Comparison of ENCODE assay signal across 28 mouse cellular contexts in genomic region chr17:21463550-21463949, GRCm38 (mm10). TPM values are rescaled to one million over a fixed set of nuclear protein-coding genes. Genes with fewer than 3 reads are reported as not detected.
A peak's percentile ranks its signal among the peaks of the same experiment; 100 is the strongest.
DNase-seq lines count a peak whose midpoint lies in the region; ATAC-seq and TF ChIP-seq lines count a peak whose summit lies in the region.
"Had no signal": no experiment of that assay in that cellular context is flagged by ENCODE, and none has a peak within 500 bp of the region (broad histone marks: within the 10 kb centered on the region; RNA-seq: fewer than 3 reads in every experiment).

No protein-coding gene starts in this region.

- no peak for TF ChIP-seq CTCF in lung, adult 2 months (IDR thresholded peaks at IDR 0.05; ENCODE audit: insufficient read depth, low read length)

- ATAC-seq in CD4-positive, CD25-positive, alpha-beta regulatory T cell, adult 4 months = peak; percentile 95
- peak; percentile 96 for ATAC-seq in activated CD4-positive, CD25-positive, alpha-beta regulatory T cell, adult 4 months
- peak; percentile 66 for ATAC-seq in monocyte, adult 5-6 weeks (replicated peaks; ENCODE audit: insufficient number of reproducible peaks, low FRiP score, low TSS enrichment, poor library complexity, severe bottlenecking)
- no peak for ATAC-seq in forebrain, embryonic 16.5 days
- no peak for ATAC-seq in erythroid progenitor cell, adult 5-6 weeks (replicated peaks; ENCODE audit: low FRiP score, poor library complexity, severe bottlenecking)
- ATAC-seq: forebrain, embryonic 15.5 days; intestine, embryonic 15.5 days had no signal

- H3K9me3 ChIP-seq in forebrain, embryonic 16.5 days (ENCODE audit: control insufficient read depth, low read length) = no peaks in the 10 kb centered on the region
- H3K9me3 ChIP-seq: forebrain, embryonic 15.5 days; heart, embryonic 12.5 days; hindbrain, embryonic 15.5 days; intestine, embryonic 15.5 days; liver, embryonic 15.5 days; lung, embryonic 15.5 days; midbrain, embryonic 12.5 days; neural tube, embryonic 15.5 days had no signal

- H3K9ac ChIP-seq in forebrain, embryonic 16.5 days (replicated peaks; ENCODE audit: low read depth, low read length) = no peak overlapping the region
- H3K9ac ChIP-seq: forebrain, embryonic 15.5 days; heart, embryonic 12.5 days; hindbrain, embryonic 15.5 days; intestine, embryonic 15.5 days; liver, embryonic 15.5 days; lung, embryonic 15.5 days; midbrain, embryonic 12.5 days; neural tube, embryonic 15.5 days had no signal

- DNase-seq in frontal cortex, adult 2 months (ENCODE audit: extremely low spot score in 1 of 2, low spot score in 1 of 2) = no peak
- DNase-seq in lung, adult 2 months = no peak
- DNase-seq: adrenal gland, adult 2 months; adrenal gland, postnatal 36 days; cerebellum, adult 18-20 months; cerebellum, postnatal 14 days; heart, adult 2 months; heart, postnatal 4 days; kidney, adult 2 months; kidney, postnatal 36 days; layer of hippocampus, postnatal 36 days; liver; right cerebral cortex, postnatal 25 days; thymus, adult 18-20 months; thymus, postnatal 4 days had no signal

- WGBS in forebrain, embryonic 16.5 days = 94% methylated on average over 5 of the region's 5 CpGs
- WGBS in lung, adult 2 months = 81% methylated on average over 5 of the region's 5 CpGs

- H3K4me1 ChIP-seq in forebrain, embryonic 16.5 days (replicated peaks; ENCODE audit: control insufficient read depth, insufficient read depth, low read length) = no peaks in the 10 kb centered on the region
- H3K4me1 ChIP-seq in lung, adult 2 months (ENCODE audit: control insufficient read depth, insufficient read depth, low read length) = no peaks in the 10 kb centered on the region
- H3K4me1 ChIP-seq: forebrain, embryonic 15.5 days; heart, embryonic 12.5 days; hindbrain, embryonic 15.5 days; intestine, embryonic 15.5 days; liver, embryonic 15.5 days; lung, embryonic 15.5 days; midbrain, embryonic 12.5 days; neural tube, embryonic 15.5 days had no signal

- no peak overlapping the region for H3K4me2 ChIP-seq in forebrain, embryonic 16.5 days (ENCODE audit: low read length)
- H3K4me2 ChIP-seq: forebrain, embryonic 15.5 days; heart, embryonic 12.5 days; hindbrain, embryonic 15.5 days; intestine, embryonic 15.5 days; liver, embryonic 15.5 days; lung, embryonic 15.5 days; midbrain, embryonic 12.5 days; neural tube, embryonic 15.5 days had no signal

- H3K4me3 ChIP-seq in forebrain, embryonic 16.5 days (replicated peaks; ENCODE audit: low read length) = no peak overlapping the region
- no peak overlapping the region for H3K4me3 ChIP-seq in lung, adult 2 months (replicated peaks; ENCODE audit: extremely low read depth, low read depth, low read length)
- H3K4me3 ChIP-seq: forebrain, embryonic 15.5 days; heart, adult 2 months; heart, embryonic 12.5 days; hindbrain, embryonic 15.5 days; intestine, embryonic 15.5 days; liver, embryonic 15.5 days; lung, embryonic 15.5 days; midbrain, embryonic 12.5 days; neural tube, embryonic 15.5 days had no signal

- TF ChIP-seq POLR2A in lung, adult 2 months (IDR thresholded peaks at IDR 0.05; ENCODE audit: borderline replicate concordance, extremely low read depth, low read depth, low read length) = no peak

- H3K36me3 ChIP-seq in forebrain, embryonic 16.5 days (ENCODE audit: control insufficient read depth, insufficient read depth) = peaks cover 9% of the 10 kb centered on the region

- H3K27ac ChIP-seq in forebrain, embryonic 16.5 days (ENCODE audit: low read length) = no peak overlapping the region
- H3K27ac ChIP-seq: forebrain, embryonic 15.5 days; heart, adult 2 months; hindbrain, embryonic 15.5 days; intestine, embryonic 15.5 days; liver, embryonic 15.5 days; lung, embryonic 15.5 days; midbrain, embryonic 12.5 days; neural tube, embryonic 15.5 days had no signal

- H3K27me3 ChIP-seq in forebrain, embryonic 16.5 days (replicated peaks; ENCODE audit: control insufficient read depth, insufficient read depth, low read length) = no peaks in the 10 kb centered on the region
- H3K27me3 ChIP-seq: forebrain, embryonic 15.5 days; heart, embryonic 12.5 days; hindbrain, embryonic 15.5 days; intestine, embryonic 15.5 days; liver, embryonic 15.5 days; lung, embryonic 15.5 days; midbrain, embryonic 12.5 days; neural tube, embryonic 15.5 days had no signal

RNA-seq across cellular contexts. Expression of gene Zfp51, which starts 13.4 kb away (rescaled TPM):
- 10 to 100 TPM; 41.9 to 43.0 TPM for polyA plus RNA-seq in CD4-positive, CD25-positive, alpha-beta regulatory T cell, adult 4 months (2017; shearing (Covaris generic))
- 10 to 100 TPM; 36.2 to 41.1 TPM for polyA plus RNA-seq in activated CD4-positive, CD25-positive, alpha-beta regulatory T cell, adult 4 months (2017; shearing (Covaris generic))
- 26.6 to 33.0 TPM (median 27.2 TPM) in 3 replicates for total RNA-seq in monocyte, adult 5-6 weeks (2017)
- polyA plus RNA-seq in forebrain, embryonic 16.5 days (2015; fragmentation: Nextera tagmentation; extraction: Ambion mirVana) = 13.0 and 16.0 TPM in 2 replicates
- 3.4 and 10.1 TPM in 2 replicates for total RNA-seq in erythroid progenitor cell, adult 5-6 weeks (2015; ENCODE audit: low replicate concordance)
- 6.5 and 11.9 TPM in 2 replicates for total RNA-seq in erythroid progenitor cell, adult 5-6 weeks (2017; ENCODE audit: low replicate concordance)
- polyA plus RNA-seq in frontal cortex, adult 2 months (2012; rRNA removed) = 3.0 and 4.2 TPM in 2 replicates
- polyA plus RNA-seq in lung, adult 2 months (2012; rRNA removed) = 0.69 and 1.3 TPM in 2 replicates

RNA-seq across cellular contexts. Expression of gene Zfp53, which starts 25.2 kb away (rescaled TPM):
- polyA plus RNA-seq in CD4-positive, CD25-positive, alpha-beta regulatory T cell, adult 4 months (2017; shearing (Covaris generic)) = 10 to 100 TPM; 44.8 to 46.9 TPM
- 10 to 100 TPM; 31.8 to 32.9 TPM for polyA plus RNA-seq in activated CD4-positive, CD25-positive, alpha-beta regulatory T cell, adult 4 months (2017; shearing (Covaris generic))
- 39.0 to 49.6 TPM (median 42.5 TPM) in 3 replicates for total RNA-seq in monocyte, adult 5-6 weeks (2017)
- polyA plus RNA-seq in forebrain, embryonic 16.5 days (2015; fragmentation: Nextera tagmentation; extraction: Ambion mirVana) = 12.4 and 13.5 TPM in 2 replicates
- 2.1 and 11.5 TPM in 2 replicates for total RNA-seq in erythroid progenitor cell, adult 5-6 weeks (2015; ENCODE audit: low replicate concordance)
- total RNA-seq in erythroid progenitor cell, adult 5-6 weeks (2017; ENCODE audit: low replicate concordance) = 3.3 and 9.1 TPM in 2 replicates
- polyA plus RNA-seq in frontal cortex, adult 2 months (2012; rRNA removed) = 2.9 and 3.5 TPM in 2 replicates
- 1.5 and 1.8 TPM in 2 replicates for polyA plus RNA-seq in lung, adult 2 months (2012; rRNA removed)

RNA-seq across cellular contexts. Expression of gene Zfp54, which starts 40.5 kb away (rescaled TPM):
- 10 to 100 TPM; 11.7 to 13.0 TPM for polyA plus RNA-seq in CD4-positive, CD25-positive, alpha-beta regulatory T cell, adult 4 months (2017; shearing (Covaris generic))
- 10 to 100 TPM; 10.5 to 11.8 TPM for polyA plus RNA-seq in activated CD4-positive, CD25-positive, alpha-beta regulatory T cell, adult 4 months (2017; shearing (Covaris generic))
- total RNA-seq in monocyte, adult 5-6 weeks (2017) = 3.5 to 11.0 TPM (median 10.3 TPM) in 3 replicates
- polyA plus RNA-seq in forebrain, embryonic 16.5 days (2015; fragmentation: Nextera tagmentation; extraction: Ambion mirVana) = 4.1 and 5.7 TPM in 2 replicates
- total RNA-seq in erythroid progenitor cell, adult 5-6 weeks (2015; ENCODE audit: low replicate concordance) = 1.1 and 1.3 TPM in 2 replicates
- 8.5 TPM in 1 of 2 replicates, not detected in the other for total RNA-seq in erythroid progenitor cell, adult 5-6 weeks (2017; ENCODE audit: low replicate concordance)
- 0.74 and 1.3 TPM in 2 replicates for polyA plus RNA-seq in frontal cortex, adult 2 months (2012; rRNA removed)
- 0.83 and 1.1 TPM in 2 replicates for polyA plus RNA-seq in lung, adult 2 months (2012; rRNA removed)
- polyA plus RNA-seq: adrenal gland, adult 2 months had no signal

Comparison
In these comparisons a context has a peak if more than half of its experiments do, and no peak if none do; other contexts are left out.
1. ATAC-seq: peak in CD4-positive, CD25-positive, alpha-beta regulatory T cell, adult 4 months (single experiment), activated CD4-positive, CD25-positive, alpha-beta regulatory T cell, adult 4 months (single experiment) and monocyte, adult 5-6 weeks (single experiment); none in forebrain, embryonic 16.5 days (single experiment) and erythroid progenitor cell, adult 5-6 weeks (single experiment).